Mouse (Mus musculus) liver, embryonic 16.5 days (tissue): Measurements from ENCODE around the gene Arid1b. TPM values are rescaled to one million over a fixed set of nuclear protein-coding genes. Genes with fewer than 3 reads are reported as not detected.
A peak's percentile ranks its signal among the peaks of the same experiment; 100 is the strongest.

Source experiments
- ATAC-seq: fragments of 200-750 bp; cut with Nextera tagmentation; 2 replicates; pipeline ENCODE4 v1.8.0; 2017; ENCODE audit warnings: low read depth, mild to moderate bottlenecking, moderate number of reproducible peaks, moderate library complexity
- H3K27ac ChIP-seq: fragments of 300-500 bp; sonication (generic); 2 replicates; pipeline ENCODE4 v1.5.1; 2014; ENCODE audit warnings: mild to moderate bottlenecking, low read length
- H3K27me3 ChIP-seq: fragments of 300-500 bp; sonication (generic); 2 replicates; pipeline ENCODE4 v1.6.1; 2014; ENCODE audit warnings: low read depth, low read length, mixed read lengths; ENCODE audit not compliant: control insufficient read depth, insufficient read depth
- H3K36me3 ChIP-seq: fragments of 300-500 bp; sonication (generic); 2 replicates; pipeline ENCODE4 v1.6.1; 2014; ENCODE audit warnings: mild to moderate bottlenecking; ENCODE audit not compliant: control insufficient read depth, insufficient read depth
- H3K4me1 ChIP-seq: fragments of 300-500 bp; sonication (generic); 2 replicates; pipeline ENCODE4 v1.6.1; 2014; ENCODE audit warnings: low read depth, low read length, mixed read lengths; ENCODE audit not compliant: control insufficient read depth
- H3K4me2 ChIP-seq: fragments of 300-500 bp; sonication (generic); 2 replicates; pipeline ENCODE4 v1.6.1; 2014; ENCODE audit warnings: low read depth, low read length, mixed read lengths
- H3K4me3 ChIP-seq: fragments of 300-500 bp; sonication (generic); 2 replicates; pipeline ENCODE4 v1.5.1; 2014; ENCODE audit warnings: low read depth, mild to moderate bottlenecking, low read length
- H3K9ac ChIP-seq: fragments of 300-500 bp; sonication (generic); 2 replicates; pipeline ENCODE4 v1.6.1; 2014; ENCODE audit warnings: low read depth, low read length
- H3K9me3 ChIP-seq: fragments of 300-500 bp; sonication (generic); replicated peaks from 2 replicates; pipeline ENCODE4 v1.6.1; 2016; ENCODE audit warnings: low read length; ENCODE audit not compliant: control insufficient read depth
- WGBS: fragments of 180-500 bp; shearing (Covaris S2); extraction: QIAGEN DNeasy Blood & Tissue Kit; methylation state at CpG from one replicate; pipeline ENCODE4 v1.1.7; 2014; ENCODE audit not compliant: insufficient replicate concordance; 5-methylcytosine and 5-hydroxymethylcytosine counted together
- polyA plus RNA-seq: library from polyadenylated mRNA; unstranded; fragments of >200 nt; fragmentation: Nextera tagmentation; extraction: Ambion mirVana; gene quantifications from 2 replicates; pipeline ENCODE4 v1.2.1, GENCODE M21; 2015

Arid1b gene
- polyA plus RNA-seq, 1 experiment from 2014 or later = 3.2 TPM

GRCm38 (mm10) chr17:4991600-4991999 lies 2.5 kb upstream of the Arid1b start:
- no peak overlapping the region for H3K27ac ChIP-seq
- H3K27me3 ChIP-seq = no peaks in the 10 kb centered on the region
- H3K9me3 ChIP-seq = no peaks in the 10 kb centered on the region
- no peak overlapping the region for H3K4me2 ChIP-seq
- no peak overlapping the region for H3K9ac ChIP-seq
- H3K36me3 ChIP-seq = no peaks in the 10 kb centered on the region
- no peak overlapping the region for H3K4me3 ChIP-seq
- 74% methylated on average over 10 of the region's 10 CpGs for WGBS
- ATAC-seq = no peak
- peaks cover 6% of the 10 kb centered on the region for H3K4me1 ChIP-seq

GRCm38 (mm10) chr17:4993497-4993839 lies 664 bp upstream of the Arid1b start:
- Histone ChIP-seq H3K4me3 (peak overlapping the region; percentile 92), H3K27me3 (no peaks in the 10 kb centered on the region), H3K27ac (peak overlapping the region; percentile 96), H3K9me3 (no peaks in the 10 kb centered on the region), H3K4me2 (peak overlapping the region; percentile 73), H3K9ac (peak overlapping the region; percentile 97), H3K4me1 (peaks cover 6% of the 10 kb centered on the region), H3K36me3 (no peaks in the 10 kb centered on the region)
- no peak for ATAC-seq
- 9% methylated on average over 9 of the region's 9 CpGs for WGBS

GRCm38 (mm10) chr17:4994504-4994812 lies 326 bp downstream of the Arid1b start:
- H3K9ac ChIP-seq = peak overlapping the region; percentile 97
- peak overlapping the region; percentile 96 for H3K27ac ChIP-seq
- WGBS = 2% methylated on average over 23 of the region's 55 CpGs
- no peaks in the 10 kb centered on the region for H3K9me3 ChIP-seq
- peak overlapping the region; percentile 73 for H3K4me2 ChIP-seq
- no peaks in the 10 kb centered on the region for H3K27me3 ChIP-seq
- H3K4me1 ChIP-seq = peaks cover 6% of the 10 kb centered on the region
- ATAC-seq = peak; percentile 39
- no peaks in the 10 kb centered on the region for H3K36me3 ChIP-seq
- peak overlapping the region; percentile 92 for H3K4me3 ChIP-seq

GRCm38 (mm10) chr17:4994813-4995560 lies 855 bp downstream of the Arid1b start:
- peaks cover 6% of the 10 kb centered on the region for H3K4me1 ChIP-seq
- H3K4me3 ChIP-seq = peak overlapping the region; percentile 92
- no peaks in the 10 kb centered on the region for H3K36me3 ChIP-seq
- H3K27ac ChIP-seq = peak overlapping the region; percentile 96
- H3K27me3 ChIP-seq = no peaks in the 10 kb centered on the region
- under 1% methylated on average over 67 of the region's 81 CpGs for WGBS
- peak; percentile 49 for ATAC-seq
- no peaks in the 10 kb centered on the region for H3K9me3 ChIP-seq
- H3K4me2 ChIP-seq = peak overlapping the region; percentile 73
- H3K9ac ChIP-seq = peak overlapping the region; percentile 97

- under 1% methylated on average over 38 of the region's 56 CpGs for WGBS
- H3K4me1 ChIP-seq = peaks cover 6% of the 10 kb centered on the region
- peak; percentile 56 for ATAC-seq
- H3K9me3 ChIP-seq = no peaks in the 10 kb centered on the region
- no peaks in the 10 kb centered on the region for H3K27me3 ChIP-seq
- peak overlapping the region; percentile 97 for H3K9ac ChIP-seq
- H3K27ac ChIP-seq = peak overlapping the region; percentile 96
- H3K36me3 ChIP-seq = no peaks in the 10 kb centered on the region
- H3K4me2 ChIP-seq = peak overlapping the region; percentile 73
- peak overlapping the region; percentile 92 for H3K4me3 ChIP-seq
Observed at GRCm38 (mm10) chr17:4995561-4996051, 1.5 kb downstream of the Arid1b start.

GRCm38 (mm10) chr17:4996121-4996813 lies 2.1 kb downstream of the Arid1b start:
- peak overlapping the region; percentile 92 for H3K4me3 ChIP-seq
- H3K9me3 ChIP-seq = no peaks in the 10 kb centered on the region
- H3K27me3 ChIP-seq = no peaks in the 10 kb centered on the region
- peak overlapping the region; percentile 96 for H3K27ac ChIP-seq
- peak overlapping the region; percentile 97 for H3K9ac ChIP-seq
- H3K4me2 ChIP-seq = peak overlapping the region; percentile 73
- H3K36me3 ChIP-seq = no peaks in the 10 kb centered on the region
- peaks cover 10% of the 10 kb centered on the region for H3K4me1 ChIP-seq
- 0% methylated on average over 59 of the region's 95 CpGs for WGBS
- peak; percentile 49 for ATAC-seq

- Histone ChIP-seq H3K4me3 (peak overlapping the region; percentile 92), H3K27me3 (no peaks in the 10 kb centered on the region), H3K9ac (peak overlapping the region; percentile 97), H3K27ac (peak overlapping the region; percentile 96), H3K9me3 (no peaks in the 10 kb centered on the region), H3K4me1 (peaks cover 11% of the 10 kb centered on the region), H3K36me3 (no peaks in the 10 kb centered on the region), H3K4me2 (peak overlapping the region; percentile 73)
- ATAC-seq = no peak
- under 1% methylated on average over 20 of the region's 20 CpGs for WGBS
Observed at GRCm38 (mm10) chr17:4996814-4997549, 2.9 kb downstream of the Arid1b start.

- no peak for ATAC-seq
- H3K4me1 ChIP-seq = peaks cover 18% of the 10 kb centered on the region
- H3K9me3 ChIP-seq = no peaks in the 10 kb centered on the region
- 45% methylated on average over 3 of the region's 3 CpGs for WGBS
- no peaks in the 10 kb centered on the region for H3K36me3 ChIP-seq
- H3K4me2 ChIP-seq = peak overlapping the region; percentile 73; the same call in 1 of the 2 replicates
- H3K27me3 ChIP-seq = no peaks in the 10 kb centered on the region
- no peak overlapping the region for H3K9ac ChIP-seq
- no peak overlapping the region for H3K27ac ChIP-seq
- no peak overlapping the region for H3K4me3 ChIP-seq
Observed at GRCm38 (mm10) chr17:4997968-4998367, 3.8 kb downstream of the Arid1b start.
